Mouse (Mus musculus): ENCODE measurements around the gene Trio. TPM values are rescaled to one million over a fixed set of nuclear protein-coding genes. Genes with fewer than 3 reads are reported as not detected.

Trio gene
- total RNA-seq, 2 experiments from 2014 or later = 187 to 198 TPM

DNA sequence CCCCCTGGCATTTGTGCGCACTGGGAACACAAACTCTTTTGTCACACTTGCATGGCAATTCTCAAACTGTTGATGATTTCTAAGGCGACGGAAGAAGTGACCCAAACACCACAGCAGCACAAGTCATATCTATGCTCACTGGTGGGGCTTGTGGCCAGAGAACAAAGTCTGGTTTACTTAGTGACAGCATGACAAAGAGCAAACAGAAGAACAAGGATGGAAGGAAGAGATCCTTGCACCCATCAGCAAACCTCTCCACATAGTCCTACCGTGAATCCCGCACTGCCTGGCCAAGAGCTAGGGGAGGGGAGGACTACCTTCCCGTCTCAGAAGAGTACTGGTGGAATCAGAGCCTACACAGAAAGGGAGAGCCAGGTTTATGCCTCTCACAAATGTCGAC, 115.5 kb downstream of the Trio start:
- no peak for DNase-seq (ENCODE audit: extremely low spot score in 1 of 2, low spot score in 2 of 2)
- intact Hi-C loops (cut with DNase I) = no loop called here

DNA sequence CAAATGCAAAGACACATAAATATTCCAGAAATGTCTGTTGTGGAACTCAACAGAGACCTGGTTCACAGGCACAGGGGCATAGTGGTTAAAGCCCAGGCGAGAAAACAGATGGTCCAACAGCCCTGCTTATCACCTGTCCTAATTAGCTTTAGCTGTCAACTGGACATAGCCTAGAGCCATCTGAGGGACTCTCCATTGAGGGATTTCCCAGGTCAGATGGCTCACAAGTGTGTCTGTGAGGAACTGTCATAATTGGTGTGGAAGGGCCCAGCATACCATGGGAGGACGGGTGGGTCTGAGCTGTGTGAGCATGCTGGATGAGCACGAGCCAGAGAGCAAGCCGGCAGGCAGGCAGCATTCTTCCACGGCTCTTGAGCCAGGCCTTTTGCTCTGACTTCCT, 118.0 kb downstream of the Trio start:
- no peak for DNase-seq (ENCODE audit: extremely low spot score in 1 of 2, low spot score in 2 of 2)
- intact Hi-C loops (cut with DNase I) = no loop called here

DNA sequence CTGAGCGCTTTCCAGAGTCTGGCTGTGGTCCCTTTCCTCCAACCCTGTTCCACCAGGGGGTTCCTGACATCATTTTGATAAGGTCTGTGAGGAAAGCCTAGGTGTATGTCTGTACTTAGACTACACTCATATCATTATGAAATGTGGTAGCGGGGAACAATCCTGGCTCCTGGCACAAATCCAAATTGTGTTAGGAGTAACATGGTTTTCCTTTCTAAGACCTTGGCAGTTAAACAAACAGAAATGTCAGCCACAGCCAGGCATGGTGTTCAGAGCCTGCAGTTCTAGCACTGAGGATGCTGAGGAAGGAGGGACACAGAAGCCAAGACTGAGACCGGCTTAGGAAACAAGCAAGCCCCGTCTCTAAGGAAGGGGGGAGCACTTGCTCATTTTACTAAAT, 119.2 kb downstream of the Trio start:
- intact Hi-C loops (cut with DNase I) = no loop called here
- DNase-seq (ENCODE audit: extremely low spot score in 1 of 2, low spot score in 2 of 2) = no peak

DNA sequence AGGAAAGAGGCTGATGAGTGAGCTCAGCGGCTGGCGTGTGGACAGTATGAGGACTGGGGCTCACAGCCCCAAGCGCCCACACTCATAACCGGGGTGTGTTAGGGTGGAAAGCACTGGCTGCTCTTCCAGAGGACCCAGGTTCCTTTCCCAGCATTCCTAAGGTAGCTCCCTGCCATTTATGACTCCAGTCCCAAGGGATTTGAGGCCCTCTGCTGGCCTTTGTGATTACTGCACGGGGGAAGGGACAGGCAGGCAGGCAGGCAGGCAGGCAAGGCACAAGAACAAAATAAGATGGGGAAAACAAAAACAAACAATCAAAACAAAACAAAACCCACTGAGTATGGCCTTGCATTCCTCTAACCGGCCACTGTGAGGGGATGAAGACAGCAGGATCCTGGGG, 120.3 kb downstream of the Trio start:
- intact Hi-C loops (cut with DNase I) = no loop called here
- DNase-seq (ENCODE audit: extremely low spot score in 1 of 2, low spot score in 2 of 2) = peak in 1 of 2 experiments; percentile 64

GRCm38 (mm10) chr15:27904346-27905005, 121.2 kb downstream of the Trio start:
- DNase-seq (ENCODE audit: extremely low spot score in 1 of 2, low spot score in 2 of 2) = no peak
- intact Hi-C loops (cut with DNase I) = no loop called here

DNA sequence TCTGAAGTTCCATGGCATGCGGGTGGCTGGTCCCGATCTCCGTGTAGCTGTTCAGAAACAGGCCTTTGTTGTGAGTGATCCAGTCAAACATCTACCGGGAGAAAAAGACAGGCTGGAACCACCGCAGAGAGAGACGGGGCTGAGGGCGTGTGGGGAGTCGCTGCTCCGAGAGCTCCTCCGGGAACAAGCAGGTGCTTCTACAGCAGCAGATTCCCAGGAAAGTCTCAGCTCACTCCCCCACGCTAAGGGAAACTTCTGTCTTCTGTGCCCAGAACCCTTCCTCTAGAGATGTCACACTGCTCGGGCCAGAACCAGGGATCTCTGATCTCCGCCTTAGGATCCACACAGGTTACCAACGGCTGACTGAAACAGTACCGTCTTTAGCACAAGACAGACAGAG, 124.4 kb downstream of the Trio start:
- intact Hi-C loops (cut with DNase I) = no loop called here
- DNase-seq (ENCODE audit: extremely low spot score in 1 of 2, low spot score in 2 of 2) = no peak

DNA sequence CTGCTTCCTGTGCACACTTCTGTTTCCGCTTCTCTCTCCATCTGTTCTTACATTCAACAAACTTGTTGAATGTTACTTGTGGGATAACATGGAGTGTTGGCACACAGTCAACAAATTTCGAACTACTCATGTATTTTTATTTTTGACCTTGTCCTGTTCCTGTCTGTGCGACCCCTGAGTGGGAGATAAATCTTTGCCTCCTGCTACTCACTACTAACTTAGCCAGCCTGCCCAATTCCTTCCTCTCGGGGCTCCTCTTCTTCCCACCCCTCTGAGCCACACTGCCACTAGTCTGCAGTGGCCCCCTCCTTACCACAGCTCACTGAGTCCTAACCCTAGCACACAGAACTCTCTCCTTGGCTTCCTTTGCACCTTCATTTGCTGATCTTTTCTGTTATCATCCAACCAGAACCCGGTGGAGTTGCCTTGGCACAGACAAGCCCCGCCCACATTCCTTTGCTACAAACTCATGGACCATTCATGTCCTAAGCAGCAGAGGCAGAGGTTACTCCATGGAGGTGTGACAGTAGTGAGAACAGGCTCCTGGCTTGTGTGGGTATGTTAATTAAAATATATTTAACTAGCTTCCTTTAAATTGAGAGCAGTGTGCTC, 126.7 kb downstream of the Trio start:
- intact Hi-C loops (cut with DNase I) = no loop called here

GRCm38 (mm10) chr15:27894112-27894511, 131.5 kb downstream of the Trio start:
- no peak for DNase-seq (ENCODE audit: extremely low spot score in 1 of 2, low spot score in 2 of 2)
- intact Hi-C loops (cut with DNase I) = no loop called here

More for the DNA sequence above, 126.7 kb downstream of the Trio start:
- no peak for DNase-seq (ENCODE audit: extremely low spot score in 1 of 2, low spot score in 2 of 2)

GRCm38 (mm10) chr15:27892029-27892428, 133.6 kb downstream of the Trio start:
- DNase-seq (ENCODE audit: extremely low spot score in 1 of 2, low spot score in 2 of 2) = no peak
- intact Hi-C loops (cut with DNase I) = no loop called here

DNA sequence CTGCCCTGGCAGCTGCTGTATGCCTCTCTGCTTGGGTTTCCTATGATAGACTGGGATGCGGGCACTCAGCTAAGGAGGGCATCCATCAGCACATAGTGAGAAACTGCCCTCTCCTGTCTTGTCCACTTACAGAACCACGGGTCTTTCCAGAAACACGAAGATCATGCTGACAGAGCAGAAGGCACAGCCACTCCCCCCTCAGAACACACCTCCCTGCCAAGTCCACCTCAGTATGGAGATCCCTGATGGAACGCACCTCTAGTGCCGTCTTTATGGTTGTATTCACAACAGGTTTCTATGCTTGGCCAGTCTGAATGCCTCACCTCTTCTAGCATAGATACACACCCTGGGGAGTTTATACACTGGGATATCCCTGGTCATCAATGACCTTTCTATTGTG, 135.0 kb downstream of the Trio start:
- DNase-seq (ENCODE audit: extremely low spot score in 1 of 2, low spot score in 2 of 2) = no peak

GRCm38 (mm10) chr15:27888153-27888552, 137.5 kb downstream of the Trio start:
- intact Hi-C loops (cut with DNase I) = no loop called here
- no peak for DNase-seq (ENCODE audit: extremely low spot score in 1 of 2, low spot score in 2 of 2)

More for the DNA sequence above, 135.0 kb downstream of the Trio start:
- intact Hi-C loops (cut with DNase I) = no loop called here

- DNase-seq (ENCODE audit: extremely low spot score in 1 of 2, low spot score in 2 of 2) = no peak
- intact Hi-C loops (cut with DNase I) = no loop called here
Measured at GRCm38 (mm10) chr15:27886992-27887391, 138.7 kb downstream of the Trio start.

- peak; percentile 79 to 84 for DNase-seq (ENCODE audit: extremely low spot score in 1 of 2, low spot score in 2 of 2)
- intact Hi-C loops (cut with DNase I) = no loop called here
Measured at GRCm38 (mm10) chr15:27884347-27885250, 141.0 kb downstream of the Trio start.

GRCm38 (mm10) chr15:27883881-27884280, 141.8 kb downstream of the Trio start:
- intact Hi-C loops (cut with DNase I) = no loop called here

DNA sequence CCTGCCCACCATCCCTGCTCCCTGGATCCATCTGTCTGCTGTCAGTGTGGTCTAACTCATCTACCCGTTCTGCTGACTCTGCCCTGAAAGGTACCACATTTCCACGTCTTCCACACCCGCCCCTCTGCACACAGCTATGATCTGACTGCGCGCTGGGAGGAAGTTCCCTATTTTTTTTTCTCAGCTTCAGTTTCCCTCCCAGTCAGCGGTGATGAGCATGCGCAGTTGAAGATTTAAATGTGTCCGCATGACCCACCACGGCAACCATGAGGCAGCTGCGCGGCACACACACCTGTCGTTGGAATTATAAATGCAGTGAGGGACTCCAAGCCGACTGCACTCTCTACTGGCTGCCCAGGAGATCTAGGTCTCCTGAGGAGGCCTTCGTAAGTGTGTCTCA, 142.8 kb downstream of the Trio start:
- no peak for DNase-seq (ENCODE audit: extremely low spot score in 1 of 2, low spot score in 2 of 2)
- intact Hi-C loops (cut with DNase I) = no loop called here

More at GRCm38 (mm10) chr15:27883881-27884280, 141.8 kb downstream of the Trio start:
- DNase-seq (ENCODE audit: extremely low spot score in 1 of 2, low spot score in 2 of 2) = no peak

GRCm38 (mm10) chr15:27877831-27878230, 147.8 kb downstream of the Trio start:
- DNase-seq (ENCODE audit: extremely low spot score in 1 of 2, low spot score in 2 of 2) = no peak
- intact Hi-C loops (cut with DNase I) = no loop called here

DNA sequence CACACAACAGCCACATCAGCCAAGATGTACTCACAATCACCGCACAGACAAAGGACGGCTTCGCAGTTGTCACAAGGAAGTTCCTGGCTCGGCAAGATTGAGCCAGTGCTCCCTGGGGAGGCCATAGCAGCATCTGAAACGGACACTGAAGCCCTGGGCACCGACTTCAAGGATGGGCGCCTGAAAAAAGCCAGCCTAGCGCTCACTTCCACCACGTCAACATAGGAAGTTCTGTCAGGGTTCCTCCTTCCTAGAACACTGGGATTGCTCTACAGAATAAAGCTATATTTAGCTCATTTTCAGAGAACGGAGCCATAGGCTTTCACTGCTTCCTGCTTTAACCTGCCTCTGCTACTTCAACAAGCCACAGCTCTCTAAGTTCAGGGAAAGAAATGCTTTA, 149.3 kb downstream of the Trio start:
- intact Hi-C loops (cut with DNase I) = no loop called here
- peak in 1 of 2 experiments; percentile 52 for DNase-seq (ENCODE audit: extremely low spot score in 1 of 2, low spot score in 2 of 2)

DNA sequence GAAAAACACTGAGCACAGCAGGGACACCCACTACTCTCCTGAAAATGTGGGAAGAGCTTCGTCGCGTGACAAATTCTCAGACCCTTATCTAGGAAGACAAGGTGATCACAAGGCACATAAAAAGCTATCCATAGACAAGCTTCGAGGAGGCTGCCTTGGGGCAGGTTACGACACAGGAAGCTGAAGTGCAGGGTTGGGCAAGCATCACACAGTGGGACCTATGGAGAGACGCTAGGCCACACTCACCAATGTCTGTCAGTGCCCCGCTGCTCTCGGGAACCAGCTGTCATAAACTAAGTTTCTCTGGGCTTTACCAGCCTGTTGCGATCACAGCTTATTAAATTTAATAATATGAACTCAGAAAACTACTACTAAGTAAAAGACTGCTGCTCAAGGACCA, 149.9 kb downstream of the Trio start:
- intact Hi-C loops (cut with DNase I) = no loop called here
- DNase-seq (ENCODE audit: extremely low spot score in 1 of 2, low spot score in 2 of 2) = no peak

- intact Hi-C loops (cut with DNase I) = no loop called here
- no peak for DNase-seq (ENCODE audit: extremely low spot score in 1 of 2, low spot score in 2 of 2)
Measured at GRCm38 (mm10) chr15:27873747-27874320, 151.8 kb downstream of the Trio start.

All from left cerebral cortex, postnatal 10 days (tissue).